ENCODE assay signal across 10 mouse cellular contexts in the genomic region with DNA sequence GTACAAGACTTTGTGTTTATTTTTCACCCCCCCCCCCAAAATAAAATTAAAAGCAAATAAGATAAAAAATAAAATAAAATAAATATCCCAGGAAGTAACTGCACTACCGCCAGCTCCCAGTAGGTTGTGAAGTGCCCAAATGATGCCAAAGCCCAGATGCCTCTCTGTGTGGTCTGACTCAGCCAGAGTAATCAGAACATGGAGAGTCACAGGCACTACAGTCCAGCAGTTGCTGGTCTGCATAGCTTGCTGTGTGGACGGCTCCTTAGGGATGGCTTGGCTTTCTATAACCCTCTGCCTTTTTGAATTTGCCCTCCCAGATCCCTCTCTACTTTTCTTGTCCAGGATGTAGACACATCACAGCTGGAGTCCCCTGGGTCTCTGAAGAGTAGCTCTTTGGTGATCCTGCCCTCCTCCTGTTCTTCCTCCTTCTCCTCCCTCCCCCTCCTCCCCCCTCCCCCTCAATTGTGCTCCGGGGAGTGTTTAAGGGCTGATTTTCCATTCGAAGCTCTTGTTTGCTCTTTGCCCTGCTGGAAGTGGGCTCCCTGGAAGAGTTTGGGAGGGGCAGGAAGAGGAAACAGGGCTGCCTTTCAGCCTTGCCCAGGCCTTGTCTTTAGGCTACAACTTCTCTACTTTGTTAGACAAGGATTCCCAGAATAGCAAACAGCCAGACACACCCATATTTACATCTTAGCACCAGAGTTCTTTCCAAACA.
DNase-seq lines count a peak whose midpoint lies in the region; ATAC-seq and TF ChIP-seq lines count a peak whose summit lies in the region.
"Had no signal": no experiment of that assay in that cellular context is flagged by ENCODE, and none has a peak within 500 bp of the region (broad histone marks: within the 10 kb centered on the region; RNA-seq: fewer than 3 reads in every experiment).

No protein-coding gene starts in this region.

- H3K27me3 ChIP-seq in neural tube, embryonic 15.5 days (replicated peaks), result peaks cover 2% of the 10 kb centered on the region; the same call in 1 of the 2 replicates
- no peaks in the 10 kb centered on the region for H3K27me3 ChIP-seq in heart, adult 2 months (ENCODE audit: control insufficient read depth, insufficient read depth, low read length)
- H3K27me3 ChIP-seq: limb, embryonic 12.5 days had no signal

- peak; percentile 93 for TF ChIP-seq EP300 in heart, adult 2 months (IDR thresholded peaks at IDR 0.05; ENCODE audit: insufficient read depth, low read depth, low read length)

- intact Hi-C loops in heart, adult 2 months (cut with DNase I), result loop anchor here (2.0 to 10.0 kb wide), 3 partner anchors 21 to 249 kb away; no protein-coding TSS in a partner anchor
- intact Hi-C loops in left cerebral cortex, postnatal 36 days (cut with DNase I), result no loop called here

- no peaks in the 10 kb centered on the region for H3K9me3 ChIP-seq in neural tube, embryonic 15.5 days (replicated peaks)
- H3K9me3 ChIP-seq: limb, embryonic 12.5 days had no signal

- H3K4me2 ChIP-seq in neural tube, embryonic 15.5 days, result no peak overlapping the region
- H3K4me2 ChIP-seq: limb, embryonic 12.5 days had no signal

- 22% methylated on average over 4 of the region's 4 CpGs for WGBS in neural tube, embryonic 15.5 days
- 36% methylated on average over 4 of the region's 4 CpGs for WGBS in heart, adult 2 months

- H3K4me1 ChIP-seq in neural tube, embryonic 15.5 days, result peaks cover 5% of the 10 kb centered on the region; the same call in 1 of the 2 replicates
- peaks cover 10% of the 10 kb centered on the region for H3K4me1 ChIP-seq in heart, adult 2 months (ENCODE audit: control insufficient read depth, insufficient read depth, low read length)

- DNase-seq in neural tube, embryonic 10.5 days (ENCODE audit: extremely low spot score, low spot score), result peak; percentile 24
- peak; percentile 49 to 57 for DNase-seq in heart, adult 2 months
- peak; percentile 26 to 57 for DNase-seq in kidney, postnatal 36 days
- DNase-seq in ovary, postnatal 10 days (ENCODE audit: low spot score), result no peak
- DNase-seq in left cerebral cortex, postnatal 36 days (ENCODE audit: low spot score in 2 of 2), result no peak
- no peak for DNase-seq in cerebellum, postnatal 36 days
- DNase-seq: cerebellum, adult 11-12 months; right cerebral cortex, postnatal 4 days had no signal

- H3K27ac ChIP-seq in neural tube, embryonic 15.5 days (replicated peaks), result no peak overlapping the region
- H3K27ac ChIP-seq in heart, adult 2 months, result peak overlapping the region; percentile 77
- H3K27ac ChIP-seq: limb, embryonic 12.5 days had no signal

- no peak overlapping the region for H3K4me3 ChIP-seq in neural tube, embryonic 15.5 days (replicated peaks)
- no peak overlapping the region for H3K4me3 ChIP-seq in heart, adult 2 months
- H3K4me3 ChIP-seq: limb, embryonic 12.5 days had no signal

- peak; percentile 53 for TF ChIP-seq CTCF in heart, adult 2 months (IDR thresholded peaks at IDR 0.05)

- no peaks in the 10 kb centered on the region for H3K36me3 ChIP-seq in neural tube, embryonic 15.5 days
- peaks cover 13% of the 10 kb centered on the region for H3K36me3 ChIP-seq in heart, adult 2 months (ENCODE audit: control insufficient read depth, insufficient read depth, low read length)

- TF ChIP-seq POLR2A in heart, adult 2 months (IDR thresholded peaks at IDR 0.05; ENCODE audit: insufficient read depth, low read depth, low read length), result no peak

- no peak overlapping the region for H3K9ac ChIP-seq in neural tube, embryonic 15.5 days (replicated peaks)
- H3K9ac ChIP-seq in heart, adult 2 months (ENCODE audit: low read depth, low read length), result no peak overlapping the region
- H3K9ac ChIP-seq: limb, embryonic 12.5 days had no signal

- no peak for ATAC-seq in neural tube, embryonic 15.5 days (ENCODE audit: low FRiP score)

- 0 out of 2 replicates have a peak, but pooled peaks cover 2% of the 10 kb centered on the region for H3K79me2 ChIP-seq in heart, adult 2 months (replicated peaks; ENCODE audit: control insufficient read depth, insufficient read depth, low read length)

Comparison
In these comparisons a context has a peak if more than half of its experiments do, and no peak if none do; other contexts are left out.
1. DNase-seq: peak in neural tube, embryonic 10.5 days (single experiment), heart, adult 2 months (2 of 2) and kidney, postnatal 36 days (2 of 2); none in ovary, postnatal 10 days (single experiment), left cerebral cortex, postnatal 36 days (0 of 2) and cerebellum, postnatal 36 days (0 of 2).